Mouse (Mus musculus) embryonic facial prominence, embryonic 14.5 days (tissue): ENCODE data around the gene Cdc6. TPM values are rescaled to one million over a fixed set of nuclear protein-coding genes. Genes with fewer than 3 reads are reported as not detected.
A peak's percentile ranks its signal among the peaks of the same experiment; 100 is the strongest.

Experiments used
- ATAC-seq: fragments of 200-750 bp; cut with Nextera tagmentation; 2 replicates; pipeline ENCODE4 v1.8.0; 2017; ENCODE audit warnings: low read depth, moderate number of reproducible peaks, moderate TSS enrichment
- DNase-seq: peaks from one replicate; pipeline ENCODE4 v3.0.0-alpha.2; 2015; ENCODE audit warnings: low spot score
- H3K27ac ChIP-seq: fragments of 300-500 bp; sonication (generic); replicated peaks from 2 replicates; pipeline ENCODE4 v1.5.1; 2014; ENCODE audit warnings: low read depth, mild to moderate bottlenecking, low read length, moderate library complexity
- H3K27me3 ChIP-seq: fragments of 300-500 bp; sonication (generic); replicated peaks from 2 replicates; pipeline ENCODE4 v1.6.1; 2014; ENCODE audit warnings: low read length; ENCODE audit not compliant: control insufficient read depth, insufficient read depth
- H3K36me3 ChIP-seq: fragments of 300-500 bp; sonication (generic); 2 replicates; pipeline ENCODE4 v1.6.1; 2014; ENCODE audit warnings: low read length, mixed read lengths; ENCODE audit not compliant: control insufficient read depth, insufficient read depth
- H3K4me1 ChIP-seq: fragments of 300-500 bp; sonication (generic); 2 replicates; pipeline ENCODE4 v1.6.1; 2014; ENCODE audit warnings: antibody characterized with exemption, low read length; ENCODE audit not compliant: control insufficient read depth, insufficient read depth
- H3K4me2 ChIP-seq: fragments of 300-500 bp; sonication (generic); 2 replicates; pipeline ENCODE4 v1.6.1; 2014; ENCODE audit warnings: low read depth, mild to moderate bottlenecking, low read length, moderate library complexity, mixed read lengths
- H3K4me3 ChIP-seq: fragments of 300-500 bp; sonication (generic); 2 replicates; pipeline ENCODE4 v1.5.1; 2014; ENCODE audit warnings: low read depth, mild to moderate bottlenecking, low read length
- H3K9ac ChIP-seq: fragments of 300-500 bp; sonication (generic); 2 replicates; pipeline ENCODE4 v1.6.1; 2014; ENCODE audit warnings: low read depth, mild to moderate bottlenecking, low read length, moderate library complexity, mixed read lengths
- H3K9me3 ChIP-seq: fragments of 300-500 bp; sonication (generic); 2 replicates; pipeline ENCODE4 v1.6.1; 2016; ENCODE audit warnings: low read length; ENCODE audit not compliant: control insufficient read depth
- WGBS: fragments of 180-500 bp; shearing (Covaris S2); extraction: QIAGEN DNeasy Blood & Tissue Kit; methylation state at CpG from one replicate; pipeline ENCODE4 v1.1.7; 2014; 5-methylcytosine and 5-hydroxymethylcytosine counted together
- polyA plus RNA-seq: library from polyadenylated mRNA; unstranded; fragments of >200 nt; fragmentation: Nextera tagmentation; extraction: Ambion mirVana; gene quantifications from 2 replicates; pipeline ENCODE4 v1.2.1, GENCODE M21; 2014

The Cdc6 gene
- polyA plus RNA-seq, 1 experiment from 2014 or later, result 22.7 TPM

DNA sequence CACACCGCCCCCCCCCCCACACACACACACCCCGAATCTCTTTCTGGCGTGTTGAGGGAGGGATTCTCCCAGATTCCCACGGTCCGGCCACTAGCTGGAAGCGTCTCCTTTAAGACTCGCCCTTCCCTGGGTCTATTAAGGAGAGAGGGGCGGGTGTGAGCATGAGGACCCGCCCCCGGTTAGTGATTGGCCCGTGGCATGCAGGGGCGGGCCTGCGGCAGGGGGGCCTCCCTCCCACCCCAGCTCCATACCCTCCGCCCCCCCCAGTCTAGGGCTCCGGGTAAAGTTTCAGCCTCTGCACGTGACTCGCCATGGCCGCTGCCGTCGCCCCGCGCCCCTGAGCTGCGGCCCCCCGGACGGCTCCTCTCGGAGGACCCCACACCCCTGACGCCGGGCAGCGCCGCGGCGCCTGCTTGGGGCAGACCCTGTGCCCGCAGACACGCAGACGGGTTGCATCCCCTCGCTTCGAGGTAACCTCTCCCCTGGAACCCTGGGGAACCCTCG, 29.9 kb downstream of the Cdc6 start:
- peaks cover 78% of the 10 kb centered on the region for H3K4me1 ChIP-seq
- peaks cover 4% of the 10 kb centered on the region; the same call in 1 of the 2 replicates for H3K36me3 ChIP-seq
- peak overlapping the region; percentile 84 for H3K4me2 ChIP-seq
- no peaks in the 10 kb centered on the region for H3K27me3 ChIP-seq
- H3K27ac ChIP-seq, result peak overlapping the region; percentile 98
- H3K9ac ChIP-seq, result peak overlapping the region; percentile 91
- 0% methylated on average over 20 of the region's 38 CpGs for WGBS
- DNase-seq, result peak; percentile 99
- H3K9me3 ChIP-seq, result no peaks in the 10 kb centered on the region
- peak overlapping the region; percentile 87 for H3K4me3 ChIP-seq
- peak; percentile 86 for ATAC-seq

DNA sequence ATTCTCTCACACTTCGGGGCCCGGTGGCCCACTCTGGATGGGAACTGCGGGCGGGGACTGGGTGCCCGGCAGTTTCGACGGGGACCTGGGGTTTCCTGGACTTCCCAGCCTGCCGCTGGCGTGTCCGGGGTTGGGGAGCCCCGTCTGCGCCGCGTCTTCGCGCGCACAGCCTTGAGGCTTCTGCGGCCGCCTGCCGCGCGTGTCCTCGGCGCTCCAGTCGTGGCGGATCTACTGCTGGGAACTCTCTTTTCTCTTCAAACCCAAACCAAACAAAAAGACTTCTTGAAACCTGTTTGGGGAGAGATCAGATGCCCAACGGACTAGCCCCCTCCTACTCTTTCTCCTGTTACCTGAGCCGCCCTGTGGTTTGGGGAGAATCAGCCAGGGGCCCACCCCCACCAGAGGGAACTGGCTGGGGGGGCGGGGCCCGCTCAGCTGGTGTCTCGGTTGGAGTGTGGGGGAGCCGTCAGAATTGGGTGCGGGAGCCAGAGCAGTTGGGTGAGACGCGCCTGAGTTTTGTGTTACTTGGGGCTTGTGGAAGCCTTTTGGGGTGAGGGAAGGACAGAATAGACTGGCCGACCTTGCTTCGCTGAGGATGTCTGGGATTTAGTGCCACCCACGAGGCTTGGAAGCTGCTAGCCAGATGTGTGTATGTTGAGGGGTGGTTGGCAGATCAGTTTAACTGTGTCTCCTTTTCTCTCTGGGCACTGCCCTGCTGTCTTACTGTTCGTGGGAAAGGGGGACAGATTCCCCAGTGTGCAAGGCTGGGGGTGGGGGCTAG, 30.5 kb downstream of the Cdc6 start:
- peak overlapping the region; percentile 84 for H3K4me2 ChIP-seq
- WGBS, result under 1% methylated on average over 31 of the region's 39 CpGs
- H3K27me3 ChIP-seq, result no peaks in the 10 kb centered on the region
- peaks cover 78% of the 10 kb centered on the region for H3K4me1 ChIP-seq
- DNase-seq, result peak; percentile 92
- H3K9ac ChIP-seq, result peak overlapping the region; percentile 91
- ATAC-seq, result peak; percentile 23
- H3K27ac ChIP-seq, result peak overlapping the region; percentile 98
- no peaks in the 10 kb centered on the region for H3K9me3 ChIP-seq
- peaks cover 4% of the 10 kb centered on the region; the same call in 1 of the 2 replicates for H3K36me3 ChIP-seq
- peak overlapping the region; percentile 87 for H3K4me3 ChIP-seq

DNA sequence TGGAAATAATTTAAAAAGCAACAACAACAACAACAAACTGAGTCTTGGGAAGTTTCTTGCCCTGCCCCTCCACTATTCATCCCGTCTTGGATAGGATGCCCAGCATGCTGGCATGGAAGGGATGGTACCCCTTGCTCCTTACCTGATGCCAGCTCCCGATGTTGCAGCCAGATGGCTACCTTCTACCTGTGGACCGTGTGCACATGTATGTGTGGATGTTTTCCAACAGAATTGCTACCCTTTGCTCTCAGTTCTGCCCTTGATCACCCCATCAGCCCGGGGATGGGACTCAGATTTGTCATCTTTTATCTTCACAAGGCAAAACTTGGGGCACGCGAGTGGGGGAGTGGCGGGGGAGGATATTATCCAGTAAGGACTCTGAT, 31.1 kb downstream of the Cdc6 start:
- no peak for ATAC-seq
- DNase-seq, result no peak
- Histone ChIP-seq H3K4me2 (peak overlapping the region; percentile 84), H3K9me3 (no peaks in the 10 kb centered on the region), H3K27ac (peak overlapping the region; percentile 98), H3K36me3 (peaks cover 4% of the 10 kb centered on the region; the same call in 1 of the 2 replicates), H3K4me1 (peaks cover 78% of the 10 kb centered on the region), H3K4me3 (peak overlapping the region; percentile 87), H3K9ac (peak overlapping the region; percentile 91), H3K27me3 (no peaks in the 10 kb centered on the region)
- WGBS, result 22% methylated on average over 7 of the region's 7 CpGs

DNA sequence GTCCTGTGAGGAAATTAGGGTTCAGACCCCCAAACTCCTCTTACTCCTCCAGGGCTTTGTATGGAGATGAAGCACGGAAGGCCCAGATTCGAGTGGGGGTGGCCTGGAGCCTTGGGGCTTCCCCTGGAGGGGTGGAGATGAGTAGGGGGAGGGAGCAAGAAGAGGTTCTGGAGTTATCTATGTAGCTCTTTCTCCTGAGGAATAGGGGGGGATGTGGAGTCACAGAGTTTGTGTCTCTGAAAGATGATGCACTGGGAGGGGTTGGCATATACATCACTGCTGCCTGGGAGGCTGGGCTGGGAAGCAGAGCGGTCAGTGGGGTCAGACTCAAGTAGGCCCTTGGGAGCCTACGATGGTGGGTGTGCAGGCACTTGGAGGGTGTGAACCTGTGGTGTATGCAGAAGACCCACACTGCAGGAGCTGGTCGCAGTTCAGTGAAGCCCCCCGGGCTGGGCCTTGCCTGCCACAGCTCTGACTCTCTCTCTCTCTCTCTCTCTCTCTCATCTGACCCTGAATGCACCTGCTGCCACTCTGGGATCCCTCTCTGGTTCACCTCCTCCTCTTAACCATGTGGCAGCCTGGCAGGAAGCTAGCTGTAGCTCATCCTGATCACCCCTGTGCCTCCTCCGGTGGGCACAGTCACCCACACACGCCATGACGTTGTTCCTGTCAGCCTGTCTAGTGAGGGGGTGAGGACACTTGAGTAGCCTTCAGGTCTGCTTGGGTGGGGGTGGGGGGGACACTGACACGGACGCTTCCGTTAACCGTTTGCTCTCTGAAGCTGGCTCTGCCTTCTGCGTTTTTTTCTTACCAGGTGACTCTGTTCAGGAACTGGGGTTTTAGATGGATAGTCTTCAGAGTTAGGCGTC, 31.7 kb downstream of the Cdc6 start:
- Histone ChIP-seq H3K9me3 (no peaks in the 10 kb centered on the region), H3K9ac (peak overlapping the region; percentile 91), H3K36me3 (peaks cover 4% of the 10 kb centered on the region; the same call in 1 of the 2 replicates), H3K4me1 (peaks cover 81% of the 10 kb centered on the region), H3K27ac (peak overlapping the region; percentile 98), H3K4me3 (peak overlapping the region; percentile 87), H3K4me2 (peak overlapping the region; percentile 84), H3K27me3 (no peaks in the 10 kb centered on the region)
- ATAC-seq, result no peak
- peak; percentile 12 for DNase-seq
- WGBS, result 19% methylated on average over 13 of the region's 15 CpGs

DNA sequence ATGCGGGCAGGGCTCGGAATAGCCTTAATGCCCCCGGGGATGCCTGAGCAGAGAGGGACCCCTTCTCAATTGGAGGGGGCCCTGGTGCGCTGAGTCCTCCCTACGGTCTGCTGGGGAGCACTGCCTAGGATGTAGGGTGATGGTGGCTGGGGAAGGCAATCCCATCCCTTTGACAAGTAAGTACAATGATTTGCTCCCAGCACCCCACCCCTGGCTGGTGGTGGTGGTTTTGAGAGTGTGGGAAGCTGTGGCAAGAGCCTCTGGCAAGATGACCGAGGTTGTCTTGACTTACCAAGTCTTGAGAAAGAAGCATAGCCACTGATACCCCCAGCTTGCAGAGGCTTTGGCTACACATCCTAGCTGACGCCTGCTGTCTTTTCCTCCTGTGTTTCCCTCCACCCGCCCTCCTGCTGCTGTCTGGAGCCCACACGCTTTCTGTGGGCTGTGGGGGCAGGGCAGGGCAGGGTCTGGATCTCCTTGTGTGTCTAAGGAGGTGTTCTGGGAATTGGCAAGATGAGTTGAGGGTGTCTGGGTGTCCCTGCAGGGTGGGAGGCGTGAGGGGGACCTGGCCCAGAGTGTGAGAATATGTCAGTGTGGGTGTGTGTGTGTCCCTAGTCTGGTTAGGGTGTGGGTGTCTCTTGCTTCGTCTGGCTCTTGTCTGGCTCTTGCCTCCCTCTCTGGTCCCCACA, 32.5 kb downstream of the Cdc6 start:
- Histone ChIP-seq H3K9ac (peak overlapping the region; percentile 91), H3K27me3 (no peaks in the 10 kb centered on the region), H3K9me3 (no peaks in the 10 kb centered on the region), H3K27ac (peak overlapping the region; percentile 98), H3K4me3 (peak overlapping the region; percentile 87), H3K36me3 (peaks cover 3% of the 10 kb centered on the region; the same call in 1 of the 2 replicates), H3K4me1 (peaks cover 83% of the 10 kb centered on the region), H3K4me2 (peak overlapping the region; percentile 84)
- DNase-seq (peak; percentile 76), ATAC-seq (no peak)
- WGBS, result 29% methylated on average over 11 of the region's 11 CpGs

DNA sequence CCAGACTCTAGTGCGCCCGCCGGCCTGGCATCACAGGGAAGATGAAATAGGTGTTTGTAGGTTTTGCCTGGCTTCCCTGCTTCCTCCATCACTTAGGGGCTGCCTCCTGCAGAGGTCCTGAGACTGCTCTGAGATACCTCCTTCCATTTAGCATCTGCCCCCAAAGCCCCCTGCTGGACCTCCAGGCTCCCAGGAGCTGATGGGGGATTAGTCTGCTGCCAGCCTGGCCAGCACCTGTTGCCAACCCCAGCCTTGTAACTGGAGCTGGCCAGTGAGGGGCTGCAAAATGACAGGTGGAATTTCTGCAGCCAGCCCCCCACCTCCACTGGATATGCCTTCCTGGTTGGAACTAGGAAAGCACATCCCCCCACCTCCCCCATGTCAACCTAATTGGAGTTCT, 33.2 kb downstream of the Cdc6 start:
- Histone ChIP-seq H3K4me3 (peak overlapping the region; percentile 87), H3K27me3 (no peaks in the 10 kb centered on the region), H3K27ac (peak overlapping the region; percentile 98), H3K9ac (peak overlapping the region; percentile 91), H3K36me3 (no peaks in the 10 kb centered on the region), H3K9me3 (no peaks in the 10 kb centered on the region), H3K4me2 (peak overlapping the region; percentile 84), H3K4me1 (peaks cover 84% of the 10 kb centered on the region)
- ATAC-seq (no peak), DNase-seq (peak; percentile 79)
- 14% methylated on average over 3 of the region's 3 CpGs for WGBS

DNA sequence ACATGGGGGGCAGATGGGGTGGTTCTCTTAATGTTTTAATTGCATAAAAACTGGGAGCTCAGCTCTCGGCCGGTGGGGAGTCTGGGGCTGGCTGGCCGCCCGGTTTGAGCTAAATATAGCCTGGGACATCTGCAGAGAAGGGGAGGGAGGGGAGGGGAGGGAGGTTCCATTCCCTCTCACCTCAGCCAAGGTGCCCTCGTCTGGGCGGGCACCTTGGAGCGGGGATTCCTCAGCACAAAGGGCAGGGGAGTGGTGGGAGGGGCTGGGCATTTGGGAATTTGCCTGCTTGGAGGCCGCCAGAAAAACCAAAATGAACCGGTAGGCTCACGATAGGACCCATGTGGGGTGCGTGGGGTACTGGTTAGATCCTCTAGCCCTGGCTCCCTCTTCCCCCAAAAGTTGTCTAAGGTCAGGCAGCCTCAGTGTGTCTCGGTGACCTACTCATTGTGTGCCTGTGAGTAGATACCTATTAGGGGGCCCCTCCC, 33.8 kb downstream of the Cdc6 start:
- H3K27me3 ChIP-seq, result no peaks in the 10 kb centered on the region
- DNase-seq (peak; percentile 87), ATAC-seq (no peak)
- peak overlapping the region; percentile 98 for H3K27ac ChIP-seq
- H3K9me3 ChIP-seq, result no peaks in the 10 kb centered on the region
- H3K4me1 ChIP-seq, result peaks cover 82% of the 10 kb centered on the region
- H3K36me3 ChIP-seq, result no peaks in the 10 kb centered on the region
- H3K4me3 ChIP-seq, result peak overlapping the region; percentile 87
- WGBS, result 2% methylated on average over 12 of the region's 12 CpGs
- H3K4me2 ChIP-seq, result peak overlapping the region; percentile 84
- peak overlapping the region; percentile 91 for H3K9ac ChIP-seq
